Mouse (Mus musculus): Measurements from ENCODE around the gene Dhrs1.
A peak's percentile ranks its signal among the peaks of the same experiment; 100 is the strongest.

GRCm38 (mm10) chr14:55781310-55781709 lies 35.8 kb upstream of the Dhrs1 start:
- TF ChIP-seq CTCF (IDR thresholded peaks at IDR 0.05; ENCODE audit: low read depth, low read length) (peak; percentile 96), POLR2A (IDR thresholded peaks at IDR 0.05; ENCODE audit: borderline replicate concordance, low read depth, low read length) (no peak)
